Mouse (Mus musculus) spleen, adult 2 months (tissue): ENCODE measurements around the gene Ddb2. TPM values are rescaled to one million over a fixed set of nuclear protein-coding genes. Genes with fewer than 3 reads are reported as not detected.

Source experiments
- DNase-seq, 2 experiments: peaks; one replicate each; pipeline versions ENCODE4 v3.0.0 to v3.0.0-alpha.2; 2012 to 2021; ENCODE audit warnings: low spot score in 2 of 2, low read depth in 1 of 2
- H3K27ac ChIP-seq: fragments of 200-500 bp; 2 replicates; pipeline ENCODE4 v1.5.1; 2012; ENCODE audit warnings: low read length, inconsistent platforms; ENCODE audit not compliant: insufficient read depth
- H3K27me3 ChIP-seq: fragments of 200-500 bp; 2 replicates; pipeline ENCODE4 v1.6.1; 2012; ENCODE audit warnings: mild to moderate bottlenecking, moderate library complexity, low read length, inconsistent platforms; ENCODE audit not compliant: control insufficient read depth, insufficient read depth
- H3K36me3 ChIP-seq: fragments of 200-500 bp; 2 replicates; pipeline ENCODE4 v1.6.1; 2012; ENCODE audit warnings: mild to moderate bottlenecking, low read length, inconsistent platforms; ENCODE audit not compliant: control insufficient read depth, insufficient read depth
- H3K4me1 ChIP-seq: fragments of 200-500 bp; 2 replicates; pipeline ENCODE4 v1.6.1; 2011; ENCODE audit warnings: inconsistent platforms; ENCODE audit not compliant: control insufficient read depth, insufficient read depth, insufficient read length
- H3K4me3 ChIP-seq: fragments of 200-500 bp; 2 replicates; pipeline ENCODE4 v1.5.1; 2011; ENCODE audit warnings: mild to moderate bottlenecking, inconsistent platforms; ENCODE audit not compliant: insufficient read depth, insufficient read length; ENCODE audit errors: extremely low read depth
- CTCF ChIP-seq: fragments of 200-500 bp; IDR thresholded peaks from 2 replicates; pipeline ENCODE4 v1.5.1; 2011; ENCODE audit warnings: mild to moderate bottlenecking, inconsistent platforms; ENCODE audit not compliant: insufficient read depth, insufficient read length, insufficient replicate concordance; ENCODE audit errors: extremely low read depth
- POLR2A ChIP-seq: fragments of 200-500 bp; IDR thresholded peaks from 2 replicates; pipeline ENCODE4 v1.6.1; 2011; ENCODE audit warnings: low read depth, low read length, inconsistent platforms
- WGBS: fragments of 180-500 bp; shearing (Covaris S2); methylation state at CpG from one replicate; pipeline ENCODE4 v1.1.7; 2018; 5-methylcytosine and 5-hydroxymethylcytosine counted together
- polyA plus RNA-seq: library from polyadenylated mRNA; depleted of rRNA; stranded (reverse); fragments of >200 nt; gene quantifications from 2 replicates; pipeline ENCODE4 v1.2.3, GENCODE M21; 2012; rRNA removed

Ddb2 gene
- polyA plus RNA-seq, 1 experiment, result 18.3 TPM

GRCm38 (mm10) chr2:91176234-91176633, 60.5 kb downstream of the Ddb2 start:
- Histone ChIP-seq H3K27me3 (no peaks in the 10 kb centered on the region), H3K4me1 (no peaks in the 10 kb centered on the region), H3K27ac (no peak overlapping the region), H3K4me3 (no peak overlapping the region), H3K36me3 (peaks cover 42% of the 10 kb centered on the region)
- no peak for DNase-seq
- TF ChIP-seq POLR2A, result no peak
- no peak for TF ChIP-seq CTCF
- 95% methylated on average over 6 of the region's 6 CpGs for WGBS

- Histone ChIP-seq H3K36me3 (peaks cover 44% of the 10 kb centered on the region), H3K4me1 (no peaks in the 10 kb centered on the region), H3K27ac (no peak overlapping the region), H3K4me3 (no peak overlapping the region), H3K27me3 (no peaks in the 10 kb centered on the region)
- TF ChIP-seq CTCF, result no peak
- TF ChIP-seq POLR2A, result no peak
- DNase-seq, result no peak
- WGBS, result 90% methylated on average over 4 of the region's 4 CpGs
Observed at GRCm38 (mm10) chr2:91175490-91175889, 61.3 kb downstream of the Ddb2 start.

- WGBS, result 92% methylated on average over 25 of the region's 25 CpGs
- Histone ChIP-seq H3K27ac (no peak overlapping the region), H3K4me3 (no peak overlapping the region), H3K4me1 (no peaks in the 10 kb centered on the region), H3K36me3 (peaks cover 37% of the 10 kb centered on the region), H3K27me3 (no peaks in the 10 kb centered on the region)
- TF ChIP-seq POLR2A (no peak), CTCF (no peak)
- DNase-seq, result no peak
Observed at GRCm38 (mm10) chr2:91169587-91170322, 67.0 kb downstream of the Ddb2 start.

GRCm38 (mm10) chr2:91167629-91168028, 69.2 kb downstream of the Ddb2 start:
- Histone ChIP-seq H3K27me3 (no peaks in the 10 kb centered on the region), H3K27ac (no peak overlapping the region), H3K4me1 (no peaks in the 10 kb centered on the region), H3K4me3 (no peak overlapping the region), H3K36me3 (peaks cover 38% of the 10 kb centered on the region)
- WGBS, result 90% methylated on average over 4 of the region's 4 CpGs
- no peak for DNase-seq
- TF ChIP-seq CTCF (no peak), POLR2A (no peak)

GRCm38 (mm10) chr2:91164991-91165390, 71.8 kb downstream of the Ddb2 start:
- TF ChIP-seq POLR2A, result no peak
- TF ChIP-seq CTCF, result no peak
- H3K36me3 ChIP-seq, result peaks cover 44% of the 10 kb centered on the region
- H3K4me3 ChIP-seq, result no peak overlapping the region
- no peak for DNase-seq
- no peak overlapping the region for H3K27ac ChIP-seq
- no peaks in the 10 kb centered on the region for H3K4me1 ChIP-seq
- H3K27me3 ChIP-seq, result no peaks in the 10 kb centered on the region
- 79% methylated on average over 6 of the region's 6 CpGs for WGBS

- no peak for TF ChIP-seq POLR2A
- TF ChIP-seq CTCF, result no peak
- WGBS, result 74% methylated on average over 5 of the region's 5 CpGs
Observed at GRCm38 (mm10) chr2:91163532-91163931, 73.2 kb downstream of the Ddb2 start.

GRCm38 (mm10) chr2:91162952-91163351, 73.8 kb downstream of the Ddb2 start:
- Histone ChIP-seq H3K27me3 (no peaks in the 10 kb centered on the region), H3K4me3 (no peak overlapping the region), H3K27ac (no peak overlapping the region), H3K36me3 (peaks cover 47% of the 10 kb centered on the region), H3K4me1 (no peaks in the 10 kb centered on the region)
- WGBS, result 73% methylated on average over 4 of the region's 4 CpGs
- TF ChIP-seq POLR2A, result no peak
- TF ChIP-seq CTCF, result no peak
- no peak for DNase-seq

More at GRCm38 (mm10) chr2:91163532-91163931, 73.2 kb downstream of the Ddb2 start:
- Histone ChIP-seq H3K27me3 (no peaks in the 10 kb centered on the region), H3K4me1 (no peaks in the 10 kb centered on the region), H3K36me3 (peaks cover 45% of the 10 kb centered on the region), H3K27ac (no peak overlapping the region), H3K4me3 (no peak overlapping the region)
- no peak for DNase-seq

Other genes with a start within 250 kb of the Ddb2 start
- 1.3 and 1.6 TPM in 2 replicates for gene Rapsn, start 201.4 kb downstream of the Ddb2 start, polyA plus RNA-seq
- 37.0 and 43.3 TPM in 2 replicates for gene Psmc3, start 183.0 kb downstream of the Ddb2 start, polyA plus RNA-seq
- 31.3 and 35.6 TPM in 2 replicates for gene Slc39a13, start 166.6 kb downstream of the Ddb2 start, polyA plus RNA-seq
- 199 and 220 TPM in 2 replicates for gene Spi1, start 154.6 kb downstream of the Ddb2 start, polyA plus RNA-seq
- 0.31 and 0.50 TPM in 2 replicates for gene Mybpc3, start 118.8 kb downstream of the Ddb2 start, polyA plus RNA-seq
- 34.4 and 37.3 TPM in 2 replicates for gene Madd, start 53.1 kb downstream of the Ddb2 start, polyA plus RNA-seq
- gene Nr1h3, start 34.1 kb downstream of the Ddb2 start, polyA plus RNA-seq, result 74.4 and 90.0 TPM in 2 replicates
- gene Acp2, start 34.1 kb downstream of the Ddb2 start, polyA plus RNA-seq, result 21.4 and 24.6 TPM in 2 replicates
- 2.2 and 3.8 TPM in 2 replicates for gene Pacsin3, start 19.0 kb upstream of the Ddb2 start, polyA plus RNA-seq
- 32.0 and 32.7 TPM in 2 replicates for gene Arfgap2, start 28.0 kb upstream of the Ddb2 start, polyA plus RNA-seq
- gene 1110051M20Rik, start 207.7 kb upstream of the Ddb2 start, polyA plus RNA-seq, result 4.8 and 5.6 TPM in 2 replicates
- gene Lrp4, start 220.5 kb upstream of the Ddb2 start, polyA plus RNA-seq, result 1.9 and 2.2 TPM in 2 replicates